Mouse (Mus musculus) adipocyte (in vitro differentiated cells): ENCODE data around the gene Lyz2.
"Not testable (repeated sequence)": the region's sequence is repeated elsewhere in the genome, so short reads cannot be mapped to it uniquely, and the experiment has no call there.

ENCODE experiments used
- DNase-seq: peaks from one replicate; pipeline ENCODE4 v3.0.0-alpha.2; 2016; ENCODE audit warnings: low spot score

The Lyz2 gene

DNA sequence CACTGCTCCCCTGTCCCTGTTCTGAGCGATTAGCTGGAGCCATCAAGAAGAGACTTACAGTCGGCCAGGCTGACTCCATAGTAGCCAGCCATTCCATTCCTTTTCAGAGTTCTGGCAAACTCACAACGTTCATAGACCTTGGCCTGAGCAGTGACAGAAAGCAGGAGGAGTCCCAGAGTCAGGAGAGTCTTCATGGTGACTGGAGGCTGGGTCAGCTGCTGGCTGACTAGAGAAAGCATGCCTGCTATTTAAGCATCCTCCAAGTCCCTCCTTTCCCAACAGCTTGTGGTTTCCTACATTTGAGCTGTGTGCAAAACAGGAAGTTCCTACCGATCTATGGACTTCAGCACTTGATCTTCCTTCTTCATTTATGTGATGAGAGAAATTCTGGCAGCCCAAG, at the start of gene Lyz2:
TSS of gene Lyz2 (minus strand) at position 273 of the 400 bp plus-strand sequence.
- peak; percentile 97 for DNase-seq

- DNase-seq: no peak
Measured at GRCm38 (mm10) chr10:117330521-117330920, 48.4 kb upstream of the Lyz2 start.

- DNase-seq: no peak
Measured at GRCm38 (mm10) chr10:117323782-117324181, 41.7 kb upstream of the Lyz2 start.

DNA sequence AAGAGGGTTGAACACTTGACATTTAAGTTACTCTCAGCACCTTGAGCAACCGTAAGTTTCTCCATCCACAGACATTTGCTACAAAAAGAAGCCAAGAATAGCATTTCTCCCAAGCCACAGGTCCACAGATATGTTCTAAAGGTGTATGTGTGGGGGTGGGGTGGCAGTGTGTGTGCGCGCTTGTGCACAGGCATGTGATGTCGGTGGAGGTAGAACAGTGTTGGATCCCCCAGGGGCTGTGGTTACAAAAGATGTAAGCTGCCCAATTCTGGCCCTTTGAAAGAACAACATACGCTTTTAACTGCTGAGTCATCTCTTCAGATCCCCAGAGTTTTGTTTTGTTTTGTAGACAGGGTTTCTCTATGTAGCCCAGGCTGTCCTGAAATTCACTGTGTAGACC, 40.5 kb upstream of the Lyz2 start:
- DNase-seq: no peak

GRCm38 (mm10) chr10:117320571-117320981, 38.5 kb upstream of the Lyz2 start:
- DNase-seq: peak; percentile 50

GRCm38 (mm10) chr10:117316391-117316790, 34.3 kb upstream of the Lyz2 start:
- no peak for DNase-seq

DNA sequence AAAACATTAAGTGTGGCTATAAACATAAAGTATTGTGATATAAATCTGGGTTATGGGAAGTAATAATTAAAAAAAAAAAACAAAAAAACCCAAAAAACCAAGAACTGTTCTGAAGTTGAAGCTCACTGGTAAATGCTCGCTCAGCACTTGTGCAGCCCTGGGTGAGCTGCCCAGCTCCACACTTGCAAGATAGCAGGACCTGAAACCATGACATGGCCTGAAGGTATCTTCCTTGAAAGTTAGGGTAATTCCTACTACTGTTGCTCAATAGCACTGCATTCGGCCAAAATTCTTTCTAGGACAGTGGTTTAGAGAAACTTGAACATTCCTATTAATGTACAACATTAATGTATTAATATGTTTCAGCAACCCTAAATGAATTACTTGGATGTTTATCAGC, 31.0 kb upstream of the Lyz2 start:
- no peak for DNase-seq

- DNase-seq: no peak
Measured at GRCm38 (mm10) chr10:117312168-117312567, 30.0 kb upstream of the Lyz2 start.

DNA sequence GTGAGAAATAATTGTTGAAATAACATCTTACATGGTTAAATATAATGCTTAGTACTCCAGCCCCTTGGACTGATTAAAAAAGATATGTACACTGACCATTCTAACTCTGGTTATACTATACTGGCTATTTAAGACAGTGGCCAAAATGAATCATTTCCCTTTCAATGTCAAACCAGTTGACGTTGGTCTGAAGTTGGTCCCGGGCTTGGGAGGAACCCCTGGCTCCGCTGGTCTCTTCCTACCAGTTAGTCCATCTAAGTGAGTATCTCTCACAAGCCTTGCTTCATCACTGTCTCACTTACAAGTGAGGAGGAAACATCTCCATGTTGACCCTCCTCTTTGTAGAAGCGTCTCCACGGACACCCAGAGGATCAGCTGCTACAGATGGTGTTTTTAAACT, 22.2 kb upstream of the Lyz2 start:
- DNase-seq: no peak

- DNase-seq: peak; percentile 17
Measured at GRCm38 (mm10) chr10:117301688-117302087, 19.6 kb upstream of the Lyz2 start.

GRCm38 (mm10) chr10:117299901-117300520, 17.9 kb upstream of the Lyz2 start:
- DNase-seq: no peak

- no peak for DNase-seq
Measured at GRCm38 (mm10) chr10:117299106-117299505, 17.0 kb upstream of the Lyz2 start.

DNA sequence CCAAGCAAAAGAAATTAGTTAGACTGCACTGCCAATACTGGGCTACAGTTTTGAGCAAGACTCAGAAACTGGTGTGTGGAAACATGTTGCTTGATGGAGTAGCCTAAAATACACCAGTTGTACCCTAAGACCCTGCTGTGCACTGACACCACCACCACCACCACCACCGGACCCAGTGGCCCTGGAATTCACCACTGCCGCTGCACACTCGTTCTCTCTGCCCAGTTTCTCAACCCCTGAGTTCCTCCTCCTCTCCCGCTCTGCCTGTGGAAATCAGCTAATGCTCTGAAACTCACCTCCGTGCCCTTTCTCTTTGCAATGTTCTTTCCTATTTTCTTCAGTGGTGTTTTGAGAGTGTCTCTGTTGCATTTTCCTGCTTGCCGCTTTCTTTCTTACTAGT, 16.2 kb upstream of the Lyz2 start:
- no peak for DNase-seq

DNA sequence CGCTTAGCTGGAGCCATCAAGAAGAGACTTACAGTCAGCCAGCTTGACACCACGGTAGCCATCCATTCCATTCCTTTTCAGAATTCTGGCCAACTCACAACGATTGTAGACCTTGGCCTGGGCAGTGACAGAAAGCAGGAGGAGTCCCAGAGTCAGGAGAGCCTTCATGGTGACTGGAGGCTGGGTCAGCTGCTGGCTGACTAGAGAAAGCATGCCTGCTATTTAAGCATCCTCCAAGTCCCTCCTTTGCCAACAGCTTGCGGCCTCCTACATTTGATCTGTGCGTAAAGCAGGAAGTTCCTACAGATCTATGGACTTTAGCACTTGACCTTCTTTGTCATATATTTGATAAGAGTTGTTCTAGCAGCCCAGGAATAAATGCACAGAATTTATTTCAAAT, 10.6 kb upstream of the Lyz2 start, which contains the start of gene Lyz1:
TSS of gene Lyz1 (minus strand) at position 198 of the 400 bp plus-strand sequence.
- no peak for DNase-seq

- peak; percentile 92 for DNase-seq
Measured at GRCm38 (mm10) chr10:117290936-117291335, 8.8 kb upstream of the Lyz2 start.

DNA sequence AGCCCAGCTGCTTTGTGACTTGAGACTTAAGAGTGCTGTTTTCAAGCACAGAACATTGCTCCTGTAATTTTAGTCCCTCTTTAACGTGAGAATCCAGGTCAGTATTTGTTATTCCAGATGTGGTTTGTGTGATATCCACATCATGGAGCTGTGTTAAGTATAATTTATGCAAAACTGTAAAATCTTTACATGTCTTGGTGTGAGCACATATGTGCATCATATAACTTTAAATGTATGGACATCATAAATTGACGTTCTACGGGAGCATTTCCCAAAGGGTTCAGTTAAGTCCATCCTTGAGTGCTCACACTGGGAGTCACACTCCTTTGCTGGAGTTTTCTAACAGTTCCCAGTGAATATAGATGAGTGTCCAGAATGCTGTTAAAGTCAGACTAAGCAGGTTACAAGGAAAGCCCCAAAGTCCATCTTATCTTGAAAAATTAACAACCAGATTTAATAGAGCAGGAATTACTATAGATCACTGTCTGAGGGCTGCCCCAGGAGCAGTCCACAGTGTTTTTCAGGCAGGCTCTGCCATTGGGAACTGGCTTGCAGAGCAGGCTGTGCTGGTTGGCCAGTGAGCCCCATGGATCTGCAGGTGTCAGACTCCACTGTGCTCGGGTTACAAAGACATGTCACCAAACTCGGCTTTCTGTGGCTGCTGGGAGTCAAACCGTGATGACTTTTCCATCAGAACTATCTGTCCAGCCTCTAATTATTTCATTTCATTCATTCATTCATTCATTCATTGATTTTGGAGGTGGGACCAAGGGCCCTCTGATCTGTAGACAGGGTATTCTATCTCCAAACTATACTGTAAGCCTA, 8.1 kb upstream of the Lyz2 start:
- peak; percentile 95 for DNase-seq

- peak; percentile 94 for DNase-seq
Measured at GRCm38 (mm10) chr10:117289034-117289505, 6.9 kb upstream of the Lyz2 start.

DNA sequence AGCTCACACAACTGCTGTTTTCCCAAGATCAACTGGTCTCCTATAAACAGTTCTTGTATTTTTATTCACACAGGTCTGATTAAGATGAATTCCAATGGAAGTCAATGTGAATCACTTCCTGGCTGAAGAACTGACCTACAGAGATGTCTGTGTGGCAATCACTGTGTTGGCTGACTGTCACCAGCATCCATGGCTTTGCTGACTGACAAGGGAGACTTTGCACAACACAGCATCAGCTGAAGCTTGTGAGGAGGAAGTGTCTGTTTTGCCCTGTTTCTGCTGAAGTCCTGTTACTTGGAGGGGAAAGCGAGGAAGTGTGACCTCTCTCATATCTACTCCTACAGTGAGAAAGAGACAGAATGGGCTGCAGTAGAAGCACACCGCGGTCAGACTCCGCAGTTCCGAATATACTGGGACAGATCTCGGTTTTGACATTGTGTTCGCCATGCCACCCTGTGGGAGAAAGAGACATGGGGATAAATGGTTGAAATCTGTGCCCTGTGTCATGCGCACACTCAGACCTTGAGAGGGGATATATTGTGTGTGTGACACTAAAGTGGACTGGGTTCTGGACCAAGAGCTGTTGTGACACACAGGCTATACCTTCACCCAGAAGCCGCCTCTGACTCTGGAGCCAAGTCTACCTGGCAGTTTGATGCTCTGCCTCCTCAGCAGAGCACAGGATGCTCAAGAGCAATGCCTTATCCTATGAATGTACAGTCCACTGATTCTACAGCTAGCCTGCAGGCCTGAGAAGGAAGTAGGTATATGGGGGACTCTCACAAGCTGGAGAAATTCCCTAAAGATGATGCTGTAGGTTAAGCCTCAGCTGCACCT, 6.3 kb upstream of the Lyz2 start:
- peak; percentile 98 for DNase-seq

DNA sequence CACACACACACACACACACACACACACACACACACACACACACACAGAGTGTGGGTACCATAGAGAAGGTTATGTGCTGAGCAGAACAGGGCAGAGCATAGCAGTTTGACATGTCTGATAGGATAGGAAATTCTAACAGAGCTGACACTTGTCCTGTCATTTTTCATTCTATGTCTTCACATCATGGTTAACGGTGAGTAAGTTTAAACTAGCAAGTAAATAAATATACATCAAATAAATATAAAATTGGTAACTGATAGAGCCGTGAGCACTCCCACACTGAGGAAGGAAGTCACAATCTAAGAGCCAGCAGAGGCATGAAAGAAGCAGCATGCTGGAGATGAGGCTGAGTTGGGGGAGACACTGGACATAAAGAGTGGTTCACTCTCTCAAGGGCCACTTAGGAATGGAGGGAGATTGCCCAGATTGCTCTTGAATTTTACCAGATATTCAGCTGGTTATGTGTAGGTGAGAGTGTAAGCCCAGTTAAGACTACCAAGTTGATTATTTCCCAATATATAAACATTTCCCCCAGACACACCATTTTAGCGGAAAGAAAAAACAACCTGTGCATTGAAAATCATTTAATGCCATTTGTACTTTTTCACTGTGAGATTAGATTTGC, 5.2 kb upstream of the Lyz2 start:
- DNase-seq: peak; percentile 91

DNA sequence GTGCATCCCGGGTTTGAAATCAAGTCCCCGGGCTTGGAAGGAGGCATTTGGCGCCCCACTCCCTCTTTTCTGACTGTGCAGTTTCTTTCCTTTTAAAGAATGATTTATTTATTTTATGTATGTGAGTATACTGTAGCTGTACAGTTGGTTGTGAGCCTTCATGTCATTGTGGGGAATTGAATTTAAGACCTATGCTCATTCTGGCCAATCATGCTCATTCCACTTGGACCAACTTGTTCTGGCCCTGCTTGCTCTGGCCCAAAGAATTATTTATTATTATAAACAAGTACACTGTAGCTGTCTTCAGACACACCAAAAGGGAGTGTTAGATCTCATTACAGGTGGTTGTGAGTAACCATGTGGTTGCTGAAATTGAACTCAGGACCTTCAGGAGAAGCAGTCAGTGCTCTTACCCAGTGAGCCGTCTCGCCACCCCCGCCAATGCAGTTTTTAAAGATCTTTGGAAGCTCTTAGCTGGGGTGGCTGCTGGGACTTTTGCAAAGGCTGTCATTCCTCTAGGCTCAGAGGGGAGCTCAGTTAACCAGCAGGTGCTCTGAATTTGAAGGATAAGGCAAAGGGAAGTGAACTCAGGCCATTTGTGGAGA, 4.3 kb upstream of the Lyz2 start:
- DNase-seq: peak; percentile 96

- DNase-seq: not testable (repeated sequence)
Measured at GRCm38 (mm10) chr10:117285584-117285983, 3.5 kb upstream of the Lyz2 start.
